Mouse (Mus musculus) liver, embryonic 15.5 days (tissue): ENCODE measurements around the gene Krtdap. TPM values are rescaled to one million over a fixed set of nuclear protein-coding genes. Genes with fewer than 3 reads are reported as not detected.
"Not testable (repeated sequence)": the region's sequence is repeated elsewhere in the genome, so short reads cannot be mapped to it uniquely, and the experiment has no call there.

ENCODE experiments used
- ATAC-seq: fragments of 200-750 bp; cut with Nextera tagmentation; 2 replicates; pipeline ENCODE4 v1.8.0; 2017; ENCODE audit warnings: moderate number of reproducible peaks, mild to moderate bottlenecking, moderate library complexity; ENCODE audit not compliant: insufficient read depth
- H3K27ac ChIP-seq: fragments of 300-500 bp; sonication (generic); replicated peaks from 2 replicates; pipeline ENCODE4 v1.5.1; 2015; ENCODE audit warnings: mild to moderate bottlenecking, inconsistent platforms
- H3K27me3 ChIP-seq: fragments of 300-500 bp; sonication (generic); 2 replicates; pipeline ENCODE4 v1.6.1; 2015; ENCODE audit warnings: mild to moderate bottlenecking, inconsistent platforms
- H3K36me3 ChIP-seq: fragments of 300-500 bp; sonication (generic); replicated peaks from 2 replicates; pipeline ENCODE4 v1.6.1; 2015; ENCODE audit warnings: moderate library complexity, mild to moderate bottlenecking, inconsistent platforms
- H3K4me1 ChIP-seq: fragments of 300-500 bp; sonication (generic); replicated peaks from 2 replicates; pipeline ENCODE4 v1.6.1; 2015; ENCODE audit warnings: inconsistent platforms
- H3K4me2 ChIP-seq: fragments of 300-500 bp; sonication (generic); 2 replicates; pipeline ENCODE4 v1.6.1; 2015; ENCODE audit warnings: moderate library complexity, mild to moderate bottlenecking, inconsistent platforms
- H3K4me3 ChIP-seq: fragments of 300-500 bp; sonication (generic); replicated peaks from 2 replicates; pipeline ENCODE4 v1.5.1; 2015; ENCODE audit warnings: mild to moderate bottlenecking, inconsistent platforms
- H3K9ac ChIP-seq: fragments of 300-500 bp; sonication (generic); 2 replicates; pipeline ENCODE4 v1.6.1; 2015; ENCODE audit warnings: moderate library complexity, mild to moderate bottlenecking, inconsistent platforms
- H3K9me3 ChIP-seq: fragments of 300-500 bp; sonication (generic); replicated peaks from 2 replicates; pipeline ENCODE4 v1.6.1; 2016; ENCODE audit warnings: inconsistent platforms
- WGBS: fragments of 180-500 bp; shearing (Covaris S2); methylation state at CpG from one replicate; pipeline ENCODE4 v1.1.7; 2015; ENCODE audit warnings: mixed read lengths; ENCODE audit not compliant: insufficient replicate concordance; 5-methylcytosine and 5-hydroxymethylcytosine counted together
- polyA plus RNA-seq: library from polyadenylated mRNA; unstranded; fragments of >200 nt; fragmentation: Nextera tagmentation; extraction: Ambion mirVana; gene quantifications from 2 replicates; pipeline ENCODE4 v1.2.1, GENCODE M21; 2015

The Krtdap gene
- polyA plus RNA-seq, 1 experiment from 2014 or later = 0.21 TPM

GRCm38 (mm10) chr7:30820131-30820530 is 32.4 kb downstream of the Krtdap start:
- Histone ChIP-seq H3K4me2 (peak overlapping the region; percentile 36; the same call in 1 of the 2 replicates), H3K9me3 (no peaks in the 10 kb centered on the region), H3K36me3 (no peaks in the 10 kb centered on the region), H3K27ac (no peak overlapping the region), H3K4me3 (no peak overlapping the region), H3K4me1 (peaks cover 21% of the 10 kb centered on the region), H3K9ac (no peak overlapping the region), H3K27me3 (no peaks in the 10 kb centered on the region)
- WGBS = 34% methylated on average over 6 of the region's 6 CpGs
- no peak for ATAC-seq

- H3K4me3 ChIP-seq = no peak overlapping the region
- WGBS = 19% methylated on average over 7 of the region's 7 CpGs
- no peaks in the 10 kb centered on the region for H3K27me3 ChIP-seq
- peaks cover 21% of the 10 kb centered on the region for H3K4me1 ChIP-seq
- no peak for ATAC-seq
- H3K27ac ChIP-seq = no peak overlapping the region
- no peak overlapping the region for H3K4me2 ChIP-seq
- H3K9ac ChIP-seq = no peak overlapping the region
- no peaks in the 10 kb centered on the region for H3K36me3 ChIP-seq
- no peaks in the 10 kb centered on the region for H3K9me3 ChIP-seq
Observed at GRCm38 (mm10) chr7:30820854-30821445, 33.3 kb downstream of the Krtdap start.

- Histone ChIP-seq H3K9ac (no peak overlapping the region), H3K27ac (no peak overlapping the region), H3K4me1 (peaks cover 21% of the 10 kb centered on the region), H3K27me3 (no peaks in the 10 kb centered on the region), H3K9me3 (no peaks in the 10 kb centered on the region), H3K36me3 (no peaks in the 10 kb centered on the region), H3K4me2 (no peak overlapping the region), H3K4me3 (no peak overlapping the region)
- no peak for ATAC-seq
- WGBS = 31% methylated on average over 5 of the region's 5 CpGs
Observed at GRCm38 (mm10) chr7:30821532-30821931, 33.8 kb downstream of the Krtdap start.

- 71% methylated on average over 18 of the region's 18 CpGs for WGBS
- Histone ChIP-seq H3K9ac (no peak within 1 kb of the TSS), H3K4me1 (peaks cover 21% of the 10 kb centered on the region), H3K27me3 (no peaks in the 10 kb centered on the region), H3K27ac (no peak within 1 kb of the TSS), H3K36me3 (no peaks in the 10 kb centered on the region), H3K9me3 (no peaks in the 10 kb centered on the region), H3K4me3 (no peak within 1 kb of the TSS), H3K4me2 (no peak within 1 kb of the TSS)
- ATAC-seq = no peak
Observed at GRCm38 (mm10) chr7:30823675-30824074, 36.0 kb downstream of the Krtdap start, which contains the start of gene Ffar2. Ffar2 (minus strand) TSS chr7:30823775.

- no peak overlapping the region for H3K4me2 ChIP-seq
- H3K4me1 ChIP-seq = peaks cover 19% of the 10 kb centered on the region
- no peaks in the 10 kb centered on the region for H3K27me3 ChIP-seq
- WGBS = 72% methylated on average over 3 of the region's 3 CpGs
- H3K27ac ChIP-seq = no peak overlapping the region
- no peak for ATAC-seq
- H3K4me3 ChIP-seq = no peak overlapping the region
- no peak overlapping the region for H3K9ac ChIP-seq
- H3K9me3 ChIP-seq = no peaks in the 10 kb centered on the region
- H3K36me3 ChIP-seq = no peaks in the 10 kb centered on the region
Observed at GRCm38 (mm10) chr7:30824306-30824705, 36.6 kb downstream of the Krtdap start.

DNA sequence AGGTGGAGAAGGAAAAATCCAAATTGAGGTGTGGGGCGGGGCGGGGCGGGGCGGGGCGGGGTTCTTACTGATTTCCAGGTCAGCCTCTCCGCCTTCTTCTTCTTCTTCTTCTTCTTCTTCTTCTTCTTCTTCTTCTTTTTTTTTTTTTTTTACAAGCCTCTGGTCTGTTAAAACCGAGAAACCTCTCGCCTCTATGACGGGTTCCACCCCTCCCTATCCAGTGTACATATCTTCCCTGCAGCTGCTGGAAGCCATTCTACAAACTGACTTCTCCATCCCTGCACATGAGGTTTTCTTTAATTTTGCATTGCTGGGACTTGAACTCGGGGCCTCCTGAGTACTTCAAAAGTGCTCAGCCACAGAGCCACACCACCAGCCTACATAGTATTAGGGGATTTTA is 39.0 kb downstream of the Krtdap start:
- no peak overlapping the region for H3K9ac ChIP-seq
- no peaks in the 10 kb centered on the region for H3K36me3 ChIP-seq
- H3K4me1 ChIP-seq = peaks cover 4% of the 10 kb centered on the region; the same call in 1 of the 2 replicates
- no peak overlapping the region for H3K27ac ChIP-seq
- H3K4me3 ChIP-seq = no peak overlapping the region
- no peaks in the 10 kb centered on the region for H3K27me3 ChIP-seq
- WGBS = 66% methylated on average over 10 of the region's 10 CpGs
- H3K9me3 ChIP-seq = no peaks in the 10 kb centered on the region
- ATAC-seq = no peak
- H3K4me2 ChIP-seq = no peak overlapping the region

GRCm38 (mm10) chr7:30828871-30829270 is 41.2 kb downstream of the Krtdap start:
- not testable (repeated sequence) for H3K27ac ChIP-seq, H3K9me3 ChIP-seq, H3K36me3 ChIP-seq, H3K4me2 ChIP-seq, ATAC-seq, H3K27me3 ChIP-seq, H3K9ac ChIP-seq, H3K4me3 ChIP-seq, H3K4me1 ChIP-seq

GRCm38 (mm10) chr7:30829428-30829827 is 41.7 kb downstream of the Krtdap start:
- Histone ChIP-seq H3K4me3 (no peak overlapping the region), H3K4me1 (peaks cover 1% of the 10 kb centered on the region; the same call in 1 of the 2 replicates), H3K9ac (no peak overlapping the region), H3K27ac (no peak overlapping the region), H3K9me3 (no peaks in the 10 kb centered on the region), H3K27me3 (no peaks in the 10 kb centered on the region), H3K4me2 (no peak overlapping the region), H3K36me3 (no peaks in the 10 kb centered on the region)
- ATAC-seq = no peak
- WGBS = 37% methylated on average over 3 of the region's 3 CpGs

- no peak overlapping the region for H3K27ac ChIP-seq
- H3K4me3 ChIP-seq = no peak overlapping the region
- H3K27me3 ChIP-seq = no peaks in the 10 kb centered on the region
- no peaks in the 10 kb centered on the region for H3K4me1 ChIP-seq
- no peaks in the 10 kb centered on the region for H3K36me3 ChIP-seq
- no peak for ATAC-seq
- 49% methylated on average over 17 of the region's 17 CpGs for WGBS
- H3K9ac ChIP-seq = no peak overlapping the region
- no peaks in the 10 kb centered on the region for H3K9me3 ChIP-seq
- 0 out of 2 replicates have a peak overlapping the region, but pooled peaks have one; percentile 5 for H3K4me2 ChIP-seq
Observed at GRCm38 (mm10) chr7:30832261-30832660, 44.6 kb downstream of the Krtdap start.

GRCm38 (mm10) chr7:30832684-30833083 is 45.0 kb downstream of the Krtdap start:
- H3K36me3 ChIP-seq, H3K27ac ChIP-seq, H3K9me3 ChIP-seq, ATAC-seq, H3K27me3 ChIP-seq, H3K9ac ChIP-seq, H3K4me3 ChIP-seq, H3K4me1 ChIP-seq: not testable (repeated sequence)
- H3K4me2 ChIP-seq = 0 out of 2 replicates have a peak overlapping the region, but pooled peaks have one; percentile 5
- WGBS = 17% methylated on average over 11 of the region's 11 CpGs

- H3K9me3 ChIP-seq = no peaks in the 10 kb centered on the region
- no peaks in the 10 kb centered on the region for H3K27me3 ChIP-seq
- H3K27ac ChIP-seq = no peak overlapping the region
- no peak overlapping the region for H3K9ac ChIP-seq
- no peak overlapping the region for H3K4me3 ChIP-seq
- ATAC-seq = no peak
- H3K36me3 ChIP-seq = no peaks in the 10 kb centered on the region
- H3K4me2 ChIP-seq = no peak overlapping the region
- H3K4me1 ChIP-seq = 0 out of 2 replicates have a peak, but pooled peaks cover 9% of the 10 kb centered on the region
Observed at GRCm38 (mm10) chr7:30837277-30837676, 49.6 kb downstream of the Krtdap start.

DNA sequence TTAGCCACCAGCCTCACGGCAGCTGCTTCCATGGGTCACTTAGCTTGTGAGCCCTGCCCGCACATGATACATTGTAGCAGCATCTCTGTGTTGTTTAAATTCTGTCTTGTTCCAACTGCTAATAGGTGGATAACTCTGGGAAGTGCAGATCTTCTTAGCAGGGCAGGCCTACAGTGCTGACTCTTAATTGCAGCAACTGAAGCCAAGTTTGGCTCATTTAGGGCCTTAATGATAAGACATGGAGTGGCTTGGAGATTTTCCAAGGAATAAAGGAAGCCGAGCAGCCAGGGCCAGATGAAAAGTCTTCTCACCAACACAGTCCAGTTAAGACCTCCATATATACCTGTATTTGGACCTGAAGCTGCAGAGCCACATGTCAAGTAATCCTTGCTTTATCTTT is 52.6 kb downstream of the Krtdap start:
- no peaks in the 10 kb centered on the region for H3K27me3 ChIP-seq
- H3K4me3 ChIP-seq = no peak overlapping the region
- WGBS = 61% methylated on average over 3 of the region's 3 CpGs
- H3K9ac ChIP-seq = no peak overlapping the region
- H3K36me3 ChIP-seq = no peaks in the 10 kb centered on the region
- no peaks in the 10 kb centered on the region for H3K9me3 ChIP-seq
- no peak overlapping the region for H3K4me2 ChIP-seq
- peaks cover 9% of the 10 kb centered on the region; the same call in 1 of the 2 replicates for H3K4me1 ChIP-seq
- no peak for ATAC-seq
- H3K27ac ChIP-seq = no peak overlapping the region
